Mouse (Mus musculus) thymus, postnatal 0 days (tissue): ENCODE measurements around the gene Cblc. TPM values are rescaled to one million over a fixed set of nuclear protein-coding genes. Genes with fewer than 3 reads are reported as not detected.

Experiments used
- polyA plus RNA-seq: library from polyadenylated mRNA; unstranded; fragments of >200 nt; fragmentation: Nextera tagmentation; extraction: Ambion mirVana; gene quantifications from 2 replicates; pipeline ENCODE4 v1.2.1, GENCODE M21; 2015

Gene Cblc
- polyA plus RNA-seq, 1 experiment from 2014 or later: 4.2 TPM

Other genes starting within 250 kb of the Cblc start
- 11.7 and 15.6 TPM in 2 replicates for gene Ppp1r37, start 233.7 kb downstream of the Cblc start, polyA plus RNA-seq
- gene Zfp296, start 219.5 kb downstream of the Cblc start, polyA plus RNA-seq: 1.5 and 2.0 TPM in 2 replicates
- 133 and 134 TPM in 2 replicates for gene Gemin7, start 219.2 kb downstream of the Cblc start, polyA plus RNA-seq
- gene Clasrp, start 192.3 kb downstream of the Cblc start, polyA plus RNA-seq: 35.2 and 41.3 TPM in 2 replicates
- gene Relb, start 167.4 kb downstream of the Cblc start, polyA plus RNA-seq: 37.2 and 38.0 TPM in 2 replicates
- 57.5 and 66.6 TPM in 2 replicates for gene Clptm1, start 131.8 kb downstream of the Cblc start, polyA plus RNA-seq
- gene Apoc2, start 118.9 kb downstream of the Cblc start, polyA plus RNA-seq: 3.4 and 3.8 TPM in 2 replicates
- gene Gm44805, start 115.4 kb downstream of the Cblc start, polyA plus RNA-seq: 0.59 TPM in 1 of 2 replicates, not detected in the other
- 0.29 and 0.75 TPM in 2 replicates for gene Apoc4, start 115.3 kb downstream of the Cblc start, polyA plus RNA-seq
- 21.1 and 21.3 TPM in 2 replicates for gene Apoc1, start 104.1 kb downstream of the Cblc start, polyA plus RNA-seq
- gene Apoe, start 97.6 kb downstream of the Cblc start, polyA plus RNA-seq: 624 and 627 TPM in 2 replicates
- 132 and 140 TPM in 2 replicates for gene Tomm40, start 81.4 kb downstream of the Cblc start, polyA plus RNA-seq
- 7.0 and 7.1 TPM in 2 replicates for gene Nectin2, start 46.3 kb downstream of the Cblc start, polyA plus RNA-seq
- 29.7 and 30.9 TPM in 2 replicates for gene Bcam, start 25.8 kb downstream of the Cblc start, polyA plus RNA-seq
- gene Bcl3, start 26.0 kb upstream of the Cblc start, polyA plus RNA-seq: 9.5 and 13.1 TPM in 2 replicates
- not detected in 2 replicates for gene Gm19345, start 55.2 kb upstream of the Cblc start, polyA plus RNA-seq
- gene Ceacam16, start 64.5 kb upstream of the Cblc start, polyA plus RNA-seq: 0.46 and 0.59 TPM in 2 replicates
- gene Ceacam19, start 91.2 kb upstream of the Cblc start, polyA plus RNA-seq: 0.10 and 0.14 TPM in 2 replicates
- 33.7 and 52.4 TPM in 2 replicates for gene Pvr, start 124.4 kb upstream of the Cblc start, polyA plus RNA-seq
- 14.8 and 15.5 TPM in 2 replicates for gene Igsf23, start 153.9 kb upstream of the Cblc start, polyA plus RNA-seq
- gene Ceacam20, start 168.6 kb upstream of the Cblc start, polyA plus RNA-seq: 0.06 TPM in 1 of 2 replicates, not detected in the other
- not detected in 2 replicates for gene Nlrp9b, start 194.7 kb upstream of the Cblc start, polyA plus RNA-seq